Mouse (Mus musculus) MEL (cell line): Measurements from ENCODE around the gene Zscan5b. TPM values are rescaled to one million over a fixed set of nuclear protein-coding genes. Genes with fewer than 3 reads are reported as not detected.
"Not testable (repeated sequence)": the region's sequence is repeated elsewhere in the genome, so short reads cannot be mapped to it uniquely, and the experiment has no call there.

Experiments
- DNase-seq: peaks from one replicate; pipeline ENCODE4 v3.0.0; 2011; ENCODE audit warnings: low read depth, low spot score
- H3K27ac ChIP-seq: 2 replicates; pipeline ENCODE4 v1.5.1; 2012; ENCODE audit warnings: low read depth, mild to moderate bottlenecking, control low read depth, low read length, moderate library complexity; ENCODE audit not compliant: control insufficient read depth
- H3K27me3 ChIP-seq, 2 experiments: fragments of 150-350 bp in 1 of 2; sonication (generic) in 1 of 2; 2 replicates each; pipeline ENCODE4 v1.6.1; 2012; ENCODE audit warnings: low read length in 2 of 2, mild to moderate bottlenecking in 2 of 2, improper control_type of control experiment in 1 of 2, moderate library complexity in 1 of 2; ENCODE audit not compliant: insufficient read depth in 2 of 2, control insufficient read depth in 1 of 2
- H3K36me3 ChIP-seq, 2 experiments: 2 replicates each; pipeline ENCODE4 v1.6.1; 2012 to 2014; ENCODE audit warnings: low read length in 2 of 2, improper control_type of control experiment in 1 of 2, inconsistent platforms in 1 of 2, mild to moderate bottlenecking in 1 of 2; ENCODE audit not compliant: insufficient read depth in 2 of 2, control insufficient read depth in 1 of 2
- H3K4me1 ChIP-seq, 2 experiments: fragments of 150-350 bp in 1 of 2; sonication (generic) in 1 of 2; 2 replicates each; pipeline ENCODE4 v1.6.1; 2012; ENCODE audit warnings: low read length in 2 of 2, improper control_type of control experiment in 1 of 2, mild to moderate bottlenecking in 1 of 2; ENCODE audit not compliant: insufficient read depth in 2 of 2, control insufficient read depth in 1 of 2
- H3K4me3 ChIP-seq, 2 experiments: fragments of 150-350 bp in 1 of 2; sonication (generic) in 1 of 2; 2 replicates each; pipeline ENCODE4 v1.5.1; 2012; ENCODE audit warnings: low read depth in 2 of 2, low read length in 2 of 2, mild to moderate bottlenecking in 2 of 2, moderate library complexity in 2 of 2, control low read depth in 1 of 2, improper control_type of control experiment in 1 of 2; ENCODE audit not compliant: control insufficient read depth in 1 of 2, insufficient read depth in 1 of 2
- H3K79me2 ChIP-seq: 2 replicates; pipeline ENCODE4 v1.6.1; 2012; ENCODE audit warnings: mild to moderate bottlenecking, low read length, moderate library complexity; ENCODE audit not compliant: control insufficient read depth, poor library complexity, insufficient read depth
- H3K9ac ChIP-seq: 2 replicates; pipeline ENCODE4 v1.6.1; 2012; ENCODE audit warnings: low read depth, mild to moderate bottlenecking, control low read depth, low read length, moderate library complexity; ENCODE audit not compliant: control insufficient read depth, poor library complexity, severe bottlenecking
- H3K9me3 ChIP-seq: fragments of 150-350 bp; sonication (generic); replicated peaks from 2 replicates; pipeline ENCODE4 v1.6.1; 2012; ENCODE audit warnings: mild to moderate bottlenecking, low read length, improper control_type of control experiment, moderate library complexity; ENCODE audit not compliant: insufficient read depth
- CHD1 ChIP-seq: IDR thresholded peaks from 2 replicates; pipeline ENCODE4 v1.6.1; 2012; ENCODE audit warnings: low read depth, mild to moderate bottlenecking, inconsistent platforms, low read length, improper control_type of control experiment
- CHD2 ChIP-seq: IDR thresholded peaks from 2 replicates; pipeline ENCODE4 v1.6.1; 2011; ENCODE audit warnings: low read length, improper control_type of control experiment
- CTCF ChIP-seq, 3 experiments: IDR thresholded peaks in 2 of 3; conservative IDR thresholded peaks in 1 of 3; 2 replicates each; pipeline ENCODE4 v1.5.1; 2011 to 2012; ENCODE audit warnings: low read length in 3 of 3, low read depth in 2 of 3, mild to moderate bottlenecking in 2 of 3, improper control_type of control experiment in 1 of 3, inconsistent platforms in 1 of 3, mixed read lengths in 1 of 3, moderate library complexity in 1 of 3; ENCODE audit not compliant: control insufficient read depth in 1 of 3, insufficient read depth in 1 of 3, poor library complexity in 1 of 3, severe bottlenecking in 1 of 3
- EP300 ChIP-seq, 2 experiments: IDR thresholded peaks; 2 replicates each; pipeline ENCODE4 v1.6.1; 2011; ENCODE audit warnings: improper control_type of control experiment in 2 of 2, low read length in 2 of 2, low read depth in 1 of 2, mild to moderate bottlenecking in 1 of 2
- ETS1 ChIP-seq: IDR thresholded peaks from 2 replicates; pipeline ENCODE4 v1.6.1; 2012; ENCODE audit warnings: low read depth, mild to moderate bottlenecking, inconsistent platforms, low read length, improper control_type of control experiment, moderate library complexity
- KAT2A ChIP-seq: conservative IDR thresholded peaks from 2 replicates; pipeline ENCODE4 v1.6.1; 2012; ENCODE audit warnings: low read depth, low read length, improper control_type of control experiment, inconsistent platforms
- MXI1 ChIP-seq: IDR thresholded peaks from 2 replicates; pipeline ENCODE4 v1.6.1; 2011; ENCODE audit warnings: mild to moderate bottlenecking, low read depth, low read length, improper control_type of control experiment
- MYC ChIP-seq: IDR thresholded peaks from 2 replicates; pipeline ENCODE4 v1.6.1; 2011; ENCODE audit warnings: low read depth, mild to moderate bottlenecking, low read length, improper control_type of control experiment, moderate library complexity
- RCOR1 ChIP-seq: IDR thresholded peaks from 2 replicates; pipeline ENCODE4 v1.6.1; 2012; ENCODE audit warnings: low read depth, mild to moderate bottlenecking, inconsistent platforms, low read length, improper control_type of control experiment
- TBP ChIP-seq: IDR thresholded peaks from 2 replicates; pipeline ENCODE4 v1.8.0; 2011; ENCODE audit warnings: low read depth, low read length, improper control_type of control experiment
- TCF12 ChIP-seq: IDR thresholded peaks from 2 replicates; pipeline ENCODE4 v1.6.1; 2014; ENCODE audit warnings: low read depth, mild to moderate bottlenecking, inconsistent platforms, low read length, improper control_type of control experiment, moderate library complexity
- UBTF ChIP-seq: IDR thresholded peaks from 2 replicates; pipeline ENCODE4 v1.6.1; 2012; ENCODE audit warnings: low read depth, mild to moderate bottlenecking, inconsistent platforms, low read length, improper control_type of control experiment, moderate library complexity, borderline replicate concordance; ENCODE audit not compliant: insufficient read depth
- ZNF384 ChIP-seq: IDR thresholded peaks from 2 replicates; pipeline ENCODE4 v1.6.1; 2012; ENCODE audit warnings: low read depth, mild to moderate bottlenecking, inconsistent platforms, low read length, improper control_type of control experiment
- polyA plus RNA-seq, 2 experiments: library from polyadenylated mRNA; stranded (reverse) in 1 of 2; unstranded in 1 of 2; fragments of >175 nt in 1 of 2; fragments of >200 nt in 1 of 2; gene quantifications; 2 replicates each; pipeline versions ENCODE4 v1.2.1 to v1.2.4; 2012; ENCODE audit warnings: low replicate concordance in 2 of 2, low read depth in 1 of 2; ENCODE audit not compliant: insufficient read length in 2 of 2, insufficient read depth in 1 of 2, missing spikeins in 1 of 2
- total RNA-seq: library from RNA; depleted of rRNA; stranded (reverse); fragments of 300-350 nt; gene quantifications from 2 replicates; pipeline ENCODE4 v1.2.3, GENCODE M21; 2012

Gene Zscan5b
- total and polyA plus RNA-seq, 3 experiments = not detected

GRCm38 (mm10) chr7:6173872-6174271 is 48.2 kb upstream of the Zscan5b start:
- no peak for TF ChIP-seq RCOR1
- no peak for TF ChIP-seq UBTF
- no peak for TF ChIP-seq CHD1
- TF ChIP-seq KAT2A = no peak
- TF ChIP-seq, all 39 proteins: peak for 0
- H3K9me3 ChIP-seq = no peaks in the 10 kb centered on the region
- H3K4me1 ChIP-seq = peaks cover 2 to 16% of the 10 kb centered on the region in 2 experiments; a peak in 3 of 4 replicates
- H3K4me3 ChIP-seq = no peak overlapping the region
- H3K27me3 ChIP-seq = no peaks in the 10 kb centered on the region
- H3K36me3 ChIP-seq = peaks cover 0 to 19% of the 10 kb centered on the region in 2 experiments; a peak in 2 of 4 replicates
- H3K9ac ChIP-seq = no peak overlapping the region
- DNase-seq = no peak
- H3K79me2 ChIP-seq = peaks cover 8% of the 10 kb centered on the region
- H3K27ac ChIP-seq = no peak overlapping the region

GRCm38 (mm10) chr7:6174365-6174987 is 47.6 kb upstream of the Zscan5b start:
- DNase-seq = peak; percentile 36
- peaks cover 0 to 19% of the 10 kb centered on the region in 2 experiments; a peak in 2 of 4 replicates for H3K36me3 ChIP-seq
- H3K27ac ChIP-seq, H3K9me3 ChIP-seq, H3K79me2 ChIP-seq, H3K9ac ChIP-seq, H3K27me3 ChIP-seq, H3K4me3 ChIP-seq: not testable (repeated sequence)
- peaks cover 4 to 16% of the 10 kb centered on the region in 2 experiments; a peak in 3 of 4 replicates for H3K4me1 ChIP-seq
- TF ChIP-seq ZNF384 (peak; percentile 81), MXI1 (peak; percentile 35; the same call in 1 of the 2 replicates), TBP (peak; percentile 45; the same call in 1 of the 2 replicates), CTCF (IDR thresholded peaks at IDR 0.05 in 2 of 3, conservative IDR thresholded peaks at IDR 0.05 in 1 of 3; ENCODE audit: control insufficient read depth in 1 of 3, insufficient read depth in 1 of 3, low read depth in 2 of 3, low read length in 3 of 3, poor library complexity in 1 of 3, severe bottlenecking in 1 of 3) (peak in 1 of 3 experiments; percentile 17; a peak in 1 of 6 replicates), RCOR1 (peak; percentile 30; the same call in 1 of the 2 replicates)

GRCm38 (mm10) chr7:6179013-6179412 is 43.1 kb upstream of the Zscan5b start:
- Histone ChIP-seq H3K9me3 (no peaks in the 10 kb centered on the region), H3K27me3 (no peaks in the 10 kb centered on the region), H3K9ac (no peak overlapping the region), H3K36me3 (peaks cover 0 to 6% of the 10 kb centered on the region in 2 experiments; a peak in 2 of 4 replicates)
- 0 out of 2 replicates have a peak, but pooled peaks have one; percentile 10 for TF ChIP-seq TCF12
- no peak for TF ChIP-seq MYC
- 0 out of 2 replicates have a peak, but pooled peaks have one; percentile 7 for TF ChIP-seq ETS1
- TF ChIP-seq EP300 (IDR thresholded peaks at IDR 0.05; ENCODE audit: low read depth in 1 of 2, low read length in 2 of 2) = no peak
- TF ChIP-seq CHD2 = no peak
- TF ChIP-seq, all 39 proteins: peak for 2
- peaks cover 2 to 10% of the 10 kb centered on the region in 2 experiments; a peak in 3 of 4 replicates for H3K4me1 ChIP-seq
- no peak overlapping the region for H3K27ac ChIP-seq
- no peaks in the 10 kb centered on the region for H3K79me2 ChIP-seq
- peak; percentile 33 for DNase-seq
- no peak overlapping the region for H3K4me3 ChIP-seq
